Mouse (Mus musculus) thymus, postnatal 25 days (tissue): ENCODE data around the gene Fahd2a.

Experiments
- DNase-seq: peaks from one replicate; pipeline ENCODE4 v3.0.0; 2022

The Fahd2a gene

DNA sequence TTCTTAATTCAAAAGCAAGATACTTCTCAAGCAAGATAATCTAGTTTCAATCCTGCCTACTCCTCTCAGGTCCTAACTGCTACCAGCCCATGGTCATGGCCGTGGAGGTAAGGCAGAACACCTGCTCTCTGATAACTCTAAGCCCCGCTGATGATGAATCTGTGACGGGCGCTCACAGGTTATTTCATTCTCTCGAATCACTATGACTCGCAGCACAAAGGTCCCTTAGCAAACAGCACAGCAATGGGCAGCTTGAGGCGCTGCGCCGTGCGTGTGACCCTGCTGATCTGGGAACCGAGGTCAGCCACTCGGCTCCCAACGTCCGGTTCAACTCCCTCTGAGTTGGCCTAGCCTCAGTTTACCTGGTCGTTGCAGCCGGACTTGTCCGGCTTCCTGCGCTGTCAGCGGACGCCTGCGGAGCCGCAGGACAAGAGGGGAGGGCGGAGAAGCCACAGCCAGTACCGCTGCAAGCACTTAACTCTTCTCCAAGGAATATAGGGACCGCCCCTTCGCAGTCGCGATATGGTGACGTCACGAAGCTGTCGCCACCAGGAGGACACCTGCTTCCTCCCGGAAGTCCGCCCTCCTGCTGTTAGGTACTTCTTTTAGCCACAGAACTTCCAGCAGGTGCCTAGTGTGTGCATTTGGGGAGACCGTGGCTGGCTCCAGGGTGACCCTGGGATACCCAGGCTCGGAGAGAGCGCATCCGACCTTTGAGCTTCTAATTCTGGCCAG, at the start of gene Fahd2a:
Gene Fahd2a (minus strand): TSS at position 511 of the 735 bp plus-strand sequence.
- peak; percentile 88 for DNase-seq

DNA sequence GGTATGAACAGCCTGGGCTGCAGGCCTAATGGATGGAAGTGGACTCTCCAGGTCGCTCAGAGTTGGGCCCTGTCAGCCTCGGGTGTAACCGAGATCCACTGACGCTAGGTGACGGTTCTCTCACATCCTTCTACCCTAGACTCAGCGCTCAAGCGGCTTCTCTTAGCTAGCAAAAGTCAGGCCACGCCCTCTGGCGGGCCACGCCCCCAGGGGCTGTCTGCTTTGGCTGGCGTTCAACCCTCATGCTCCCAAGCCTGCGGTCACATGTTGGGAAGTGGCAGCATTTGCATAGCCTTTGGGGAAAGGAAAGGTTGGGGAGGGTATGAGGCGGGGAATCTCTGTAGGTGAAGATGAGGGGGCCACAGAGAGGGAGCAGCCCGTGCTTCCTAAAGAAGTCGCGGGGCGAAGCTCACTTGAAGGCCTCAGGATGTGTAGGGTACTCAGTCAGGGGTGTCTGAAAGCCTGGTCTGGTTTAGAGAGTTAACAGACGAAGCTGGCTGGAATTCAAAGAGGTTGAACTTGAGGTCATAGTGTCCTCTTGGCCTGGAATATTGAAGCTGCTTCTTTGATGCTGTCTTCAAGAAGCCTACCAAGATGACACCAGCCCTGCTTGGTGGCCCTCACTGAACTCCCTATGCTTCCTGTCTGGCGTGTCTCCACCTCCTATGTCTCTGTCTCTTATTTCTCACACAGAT, 40.3 kb upstream of the Fahd2a start:
- peak; percentile 30 for DNase-seq

DNA sequence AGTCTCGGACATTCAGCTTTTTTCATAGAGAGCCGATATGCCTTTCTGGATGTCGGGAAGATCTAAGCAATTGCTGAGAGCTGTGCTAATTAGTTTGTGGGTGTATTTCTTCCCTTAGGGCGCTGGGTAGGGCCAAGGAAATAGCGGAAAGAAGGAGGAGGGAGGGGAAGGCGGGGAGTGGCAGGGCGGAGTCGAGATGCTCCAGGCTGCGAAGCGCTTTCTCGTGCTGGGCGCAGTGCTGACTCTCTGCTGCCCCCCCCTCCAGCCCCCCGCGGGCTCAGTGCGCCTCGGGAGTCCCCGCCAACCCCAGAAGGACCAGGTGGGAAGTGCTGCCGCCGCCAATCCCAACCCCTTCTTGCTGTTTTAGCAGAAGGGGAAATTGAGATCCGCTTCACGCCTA, 38.6 kb upstream of the Fahd2a start:
- no peak for DNase-seq

DNA sequence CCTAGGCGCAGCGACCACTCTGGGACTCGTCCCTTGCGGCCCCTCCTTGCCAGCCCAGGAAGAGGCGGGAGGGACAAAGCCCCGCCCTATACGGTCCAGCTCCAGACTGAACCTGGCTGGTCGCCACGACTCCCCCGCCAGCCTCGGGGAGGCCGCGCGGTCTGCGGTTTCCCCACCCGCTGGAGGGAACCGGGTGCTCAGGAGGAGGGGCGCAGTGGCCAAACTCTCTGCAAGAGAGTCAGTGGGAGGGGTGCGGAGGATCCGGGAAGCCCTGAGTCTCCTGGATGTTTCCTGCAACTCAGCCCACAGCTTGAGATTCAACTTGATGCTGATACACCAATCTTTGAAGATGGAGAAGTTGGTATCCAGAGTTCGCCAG, 38.2 kb upstream of the Fahd2a start:
- DNase-seq, result no peak

GRCm38 (mm10) chr2:127481841-127482532, 37.6 kb upstream of the Fahd2a start:
- no peak for DNase-seq

DNA sequence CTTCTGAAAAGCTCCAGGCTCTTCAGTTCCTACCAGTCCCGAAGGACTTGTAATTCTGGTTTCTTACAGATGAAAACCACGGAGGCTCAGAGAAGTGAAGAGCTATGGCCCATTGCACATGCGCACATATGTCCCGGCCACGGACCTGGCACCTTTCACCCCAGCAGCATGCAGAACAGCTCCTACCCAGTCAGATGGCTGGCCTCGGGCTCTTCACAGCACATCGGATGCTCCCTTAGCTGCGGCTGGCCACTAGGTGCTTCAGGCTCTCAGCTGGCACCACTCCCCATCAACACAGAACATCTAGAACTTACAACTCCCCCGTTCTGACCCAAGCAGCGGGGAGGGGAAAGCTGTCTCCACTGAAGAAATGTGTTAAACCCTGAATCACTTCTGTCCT, 35.4 kb upstream of the Fahd2a start:
- DNase-seq, result no peak

DNA sequence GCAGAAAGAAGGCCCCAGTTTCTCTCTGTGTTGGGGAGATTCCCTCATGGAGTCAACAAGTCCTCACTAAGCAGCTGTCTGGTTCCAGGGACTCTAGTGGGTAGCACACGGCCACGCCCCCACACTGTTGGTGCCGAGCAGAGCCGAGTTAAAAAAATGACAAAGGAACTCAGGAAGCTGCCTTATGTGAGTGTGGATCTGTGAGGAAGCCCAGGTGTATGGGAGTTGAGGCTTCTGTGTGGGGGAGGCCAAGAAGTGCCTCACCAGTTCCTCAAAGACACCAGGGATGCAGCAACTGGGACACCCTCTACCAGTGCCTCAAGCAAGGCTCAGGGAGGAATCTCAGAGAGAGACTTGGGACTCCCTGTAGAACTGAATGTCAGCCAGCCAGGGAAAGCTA, 34.8 kb upstream of the Fahd2a start:
- no peak for DNase-seq

DNA sequence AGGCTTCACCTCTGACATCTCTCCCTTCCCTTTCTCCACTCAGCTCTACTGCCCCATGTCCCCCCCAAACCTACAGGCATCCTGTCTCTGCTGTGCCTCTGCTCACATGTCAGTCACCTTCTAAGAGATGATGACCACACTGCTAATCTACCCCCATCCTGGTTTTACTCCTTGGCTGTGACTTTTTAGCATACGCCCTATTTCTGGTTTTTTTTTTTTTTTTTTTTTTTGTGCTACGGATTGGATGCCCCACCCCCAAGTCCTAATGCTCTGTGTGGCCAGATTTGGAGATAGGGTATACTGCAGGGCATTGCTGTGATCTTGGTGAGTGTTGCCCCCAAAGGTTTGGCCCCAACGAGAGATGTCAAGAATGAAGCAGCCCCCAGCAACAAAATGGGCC, 27.9 kb upstream of the Fahd2a start:
- no peak for DNase-seq

GRCm38 (mm10) chr2:127471281-127471680, 26.9 kb upstream of the Fahd2a start:
- no peak for DNase-seq

DNA sequence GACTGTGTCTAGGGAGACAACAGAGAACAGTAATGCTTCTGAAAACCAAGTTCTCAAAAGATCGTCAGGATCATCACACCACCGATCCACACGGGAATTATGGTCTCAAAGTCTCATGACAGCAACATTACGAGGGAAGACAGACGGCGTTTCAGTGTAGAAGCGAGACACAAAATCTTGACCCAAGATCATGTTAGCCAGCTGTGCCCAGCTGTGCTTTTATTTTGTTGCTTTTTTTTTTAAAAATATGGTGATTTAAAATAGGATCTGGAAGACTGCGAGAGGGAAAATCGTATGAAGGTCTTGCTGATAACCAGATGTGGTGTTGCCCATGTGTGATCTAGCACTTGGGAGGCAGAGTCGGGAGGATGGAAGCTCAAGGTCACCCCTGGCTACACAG, 26.3 kb upstream of the Fahd2a start:
- DNase-seq, result no peak

DNA sequence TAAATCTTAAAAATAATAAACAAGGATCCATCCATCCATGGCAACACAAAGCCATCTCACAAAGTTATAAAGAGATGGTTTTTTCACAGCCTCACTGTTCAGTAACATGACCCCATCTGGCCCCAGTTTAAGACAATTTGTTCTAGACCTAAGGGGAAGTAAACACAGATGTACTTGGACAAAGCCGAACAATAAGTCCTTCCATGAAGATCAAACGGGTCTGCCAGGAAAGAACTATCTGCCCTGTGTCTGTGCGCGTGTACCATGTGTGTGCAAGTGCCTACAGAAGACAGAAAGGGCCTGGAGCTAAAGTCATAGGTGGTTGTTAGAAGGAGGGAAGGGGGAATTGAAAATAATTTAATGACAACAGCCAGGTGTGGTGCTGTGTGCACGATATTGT, 25.8 kb upstream of the Fahd2a start:
- no peak for DNase-seq

DNA sequence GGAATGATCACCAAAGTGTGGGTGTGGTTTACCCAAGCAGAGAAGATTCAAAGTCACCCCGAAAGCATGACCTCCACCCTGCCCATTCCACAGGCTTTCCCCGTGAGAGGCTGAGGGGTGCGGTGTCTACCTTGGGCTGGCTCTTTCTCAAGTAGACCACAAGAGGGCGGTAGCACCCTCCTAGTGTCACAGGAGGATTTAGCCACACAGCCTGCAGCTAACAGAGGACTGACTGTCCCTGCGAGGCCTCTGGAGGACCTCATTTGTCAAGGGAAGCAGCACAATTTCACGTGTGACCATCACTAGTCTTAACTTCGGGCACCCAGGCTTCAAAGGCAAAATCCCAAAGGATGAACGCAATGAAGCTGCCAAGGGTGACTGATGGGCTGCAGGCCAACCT, 17.9 kb upstream of the Fahd2a start:
- peak; percentile 39 for DNase-seq

- no peak for DNase-seq
These were observed 17.0 kb upstream of the Fahd2a start for GRCm38 (mm10) chr2:127461351-127461750.

DNA sequence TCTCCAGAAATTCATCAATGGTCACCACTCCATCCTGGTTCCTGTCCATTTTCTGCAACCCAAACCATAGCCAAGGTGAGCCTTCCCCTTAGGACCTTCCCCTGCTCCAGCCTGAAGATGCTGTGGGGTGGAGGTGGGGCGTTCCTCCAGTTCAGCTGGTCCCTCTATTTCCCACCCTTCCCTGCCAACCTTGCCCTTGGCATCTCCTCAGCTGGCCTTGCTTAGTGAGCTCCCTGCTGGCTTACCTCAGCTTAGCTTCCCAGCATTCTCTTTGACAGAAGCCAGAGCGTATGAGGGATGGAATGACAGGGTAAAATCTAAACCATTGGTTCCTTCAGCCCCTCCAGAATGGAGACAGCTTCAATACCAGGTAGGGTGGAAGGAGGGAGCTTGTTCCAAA, 15.0 kb upstream of the Fahd2a start:
- no peak for DNase-seq

DNA sequence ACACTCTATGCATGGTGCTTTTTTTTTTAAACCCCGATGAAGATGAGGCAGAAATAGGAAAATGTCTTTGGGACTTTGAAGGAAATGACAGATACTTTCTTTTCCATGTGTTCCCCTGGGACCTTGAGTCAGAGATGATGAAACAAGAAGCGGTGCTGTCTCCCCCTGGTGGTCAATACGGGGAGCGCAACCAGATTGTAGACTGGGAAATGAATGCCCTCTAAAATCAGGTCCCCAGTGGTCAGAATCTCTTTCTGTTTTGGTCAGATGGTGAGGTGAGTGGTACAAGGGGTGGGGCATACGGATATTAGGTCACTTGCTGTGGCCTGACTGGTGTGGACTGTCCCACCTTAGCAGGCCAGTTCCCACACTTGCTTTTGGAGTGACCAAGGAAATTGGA, 9.4 kb upstream of the Fahd2a start:
- peak; percentile 62 for DNase-seq

GRCm38 (mm10) chr2:127453141-127453540, 8.8 kb upstream of the Fahd2a start:
- DNase-seq, result no peak

DNA sequence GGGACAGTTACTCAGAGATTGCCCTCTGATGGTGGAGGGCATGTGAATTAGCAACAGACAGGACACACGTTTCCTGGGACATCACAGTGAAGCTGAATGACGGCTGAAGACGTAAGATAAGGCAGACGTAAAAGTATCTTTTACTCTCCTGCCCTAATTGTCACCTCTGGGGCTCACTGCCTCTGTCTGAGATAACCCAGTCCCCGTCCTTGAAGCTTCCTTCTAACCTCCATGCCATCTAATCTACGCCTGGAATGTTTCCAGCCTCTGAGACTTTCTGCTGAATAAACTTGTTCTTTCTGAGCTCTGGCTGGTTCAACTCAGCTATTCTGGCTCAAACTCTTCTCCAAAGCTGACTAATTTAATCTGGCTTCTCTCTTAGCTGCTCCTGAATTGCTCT, 7.4 kb upstream of the Fahd2a start:
- no peak for DNase-seq

GRCm38 (mm10) chr2:127449691-127450090, 5.3 kb upstream of the Fahd2a start:
- no peak for DNase-seq

DNA sequence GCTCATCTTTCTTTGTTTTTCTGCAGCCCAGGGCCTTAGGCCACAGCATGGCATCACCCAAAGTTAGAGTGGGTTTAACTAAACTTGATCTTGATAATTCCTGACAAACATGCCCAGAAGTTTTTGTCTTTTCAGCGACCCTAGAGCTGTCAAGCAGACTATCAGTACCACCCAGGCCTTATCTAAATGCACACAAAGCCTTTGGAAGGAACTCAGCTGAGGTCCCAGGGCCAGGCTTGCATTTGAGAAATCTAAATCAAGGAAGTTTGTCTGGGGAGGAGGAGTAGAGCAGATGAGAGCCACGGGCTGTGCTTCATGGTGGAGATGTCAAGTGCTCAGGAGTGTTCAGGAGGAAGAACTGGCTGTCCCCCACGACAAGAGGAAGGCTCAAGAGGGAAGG, 2.5 kb upstream of the Fahd2a start:
- no peak for DNase-seq

- DNase-seq, result no peak
These were observed 6.7 kb downstream of the Fahd2a start for GRCm38 (mm10) chr2:127437697-127438096.

DNA sequence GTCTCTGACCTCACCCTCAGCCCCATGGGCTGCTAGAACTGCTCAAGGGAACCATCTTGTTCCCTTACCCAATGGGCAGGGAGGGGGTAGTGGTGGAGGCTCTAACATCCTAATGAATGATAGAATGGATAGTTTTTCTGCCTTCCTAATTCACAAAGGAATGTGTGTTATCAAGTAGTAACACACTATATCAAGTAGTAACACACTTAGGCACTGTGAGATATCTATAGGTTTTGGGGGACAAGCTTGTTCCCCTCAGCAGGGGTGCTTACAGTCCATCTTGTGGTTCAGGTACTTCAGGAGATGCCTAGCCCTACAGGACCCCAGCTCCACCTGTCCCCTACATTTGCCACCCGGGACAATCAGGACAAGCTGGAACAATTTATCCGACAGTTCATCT, 8.8 kb downstream of the Fahd2a start:
- no peak for DNase-seq

GRCm38 (mm10) chr2:127435135-127435534, 9.2 kb downstream of the Fahd2a start:
- peak; percentile 49 for DNase-seq

- DNase-seq, result no peak
These were observed 10.7 kb downstream of the Fahd2a start for GRCm38 (mm10) chr2:127433487-127434295.
